Mouse (Mus musculus) kidney, adult 2 months (tissue): Measurements from ENCODE around the gene Nrip3.

Experiments
- CTCF ChIP-seq: fragments of 200-500 bp; conservative IDR thresholded peaks from 2 replicates; pipeline ENCODE4 v1.5.1; 2011; ENCODE audit warnings: low read depth, mild to moderate bottlenecking, control low read depth, low read length, moderate library complexity, mixed read lengths; ENCODE audit not compliant: insufficient read depth, insufficient read length
- POLR2A ChIP-seq: fragments of 200-500 bp; IDR thresholded peaks from one replicate; pipeline ENCODE4 v1.6.1; 2011; ENCODE audit warnings: low read depth, low read length, control low read depth

DNA sequence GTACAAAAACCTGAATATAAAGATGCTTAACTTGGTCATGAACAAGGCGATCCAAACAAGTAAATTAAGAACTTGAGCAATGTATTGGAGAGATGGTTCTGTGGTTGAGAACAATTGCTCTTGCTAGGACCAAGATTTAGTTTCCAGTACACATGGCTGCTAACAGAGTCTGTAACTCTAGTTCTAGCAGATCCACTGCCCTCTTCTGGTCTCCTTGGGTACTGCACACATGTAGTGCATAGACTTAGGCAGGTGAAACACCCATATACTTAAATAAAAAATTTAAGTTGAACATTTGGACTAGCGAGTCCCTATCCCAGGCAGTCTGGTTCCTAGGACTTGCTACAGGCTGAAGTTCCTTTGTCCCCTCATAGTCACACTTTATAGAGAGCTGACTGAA lies 59.2 kb downstream of the Nrip3 start:
- TF ChIP-seq POLR2A (no peak), CTCF (no peak)
